Mouse (Mus musculus) thymus, adult 2 months (tissue): Measurements from ENCODE around the gene Erap1. TPM values are rescaled to one million over a fixed set of nuclear protein-coding genes. Genes with fewer than 3 reads are reported as not detected.
"Not testable (repeated sequence)": the region's sequence is repeated elsewhere in the genome, so short reads cannot be mapped to it uniquely, and the experiment has no call there.

Experiments used
- DNase-seq: peaks from one replicate; pipeline ENCODE4 v3.0.0; 2021
- H3K27ac ChIP-seq: fragments of 200-500 bp; 2 replicates; pipeline ENCODE4 v1.5.1; 2012; ENCODE audit warnings: low read length, control low read depth; ENCODE audit not compliant: control insufficient read depth, insufficient read depth
- H3K27me3 ChIP-seq: fragments of 200-500 bp; 2 replicates; pipeline ENCODE4 v1.6.1; 2012; ENCODE audit warnings: mild to moderate bottlenecking, low read length, moderate library complexity, mixed read lengths; ENCODE audit not compliant: control insufficient read depth, insufficient read depth
- H3K36me3 ChIP-seq: fragments of 200-500 bp; 2 replicates; pipeline ENCODE4 v1.6.1; 2012; ENCODE audit warnings: mild to moderate bottlenecking, low read length, moderate library complexity; ENCODE audit not compliant: control insufficient read depth, insufficient read depth
- H3K4me1 ChIP-seq: fragments of 200-500 bp; replicated peaks from 2 replicates; pipeline ENCODE4 v1.6.1; 2012; ENCODE audit warnings: low read length; ENCODE audit not compliant: control insufficient read depth, insufficient read depth
- H3K4me3 ChIP-seq: fragments of 200-500 bp; 2 replicates; pipeline ENCODE4 v1.5.1; 2012; ENCODE audit warnings: mild to moderate bottlenecking, low read length, control low read depth, moderate library complexity; ENCODE audit not compliant: control insufficient read depth, insufficient read depth
- CTCF ChIP-seq: fragments of 200-500 bp; IDR thresholded peaks from 2 replicates; pipeline ENCODE4 v1.5.1; 2012; ENCODE audit warnings: mild to moderate bottlenecking, control low read depth, low read length, moderate library complexity, borderline replicate concordance; ENCODE audit not compliant: control insufficient read depth, poor library complexity, insufficient read depth; ENCODE audit errors: extremely low read depth
- POLR2A ChIP-seq: fragments of 200-500 bp; IDR thresholded peaks from 2 replicates; pipeline ENCODE4 v1.6.1; 2012; ENCODE audit warnings: mild to moderate bottlenecking, low read length, control low read depth, moderate library complexity; ENCODE audit not compliant: control insufficient read depth, poor library complexity, insufficient read depth; ENCODE audit errors: extremely low read depth
- whole genome bisulfite sequencing: fragments of 180-500 bp; shearing (Covaris S2); methylation state at CpG from one replicate; pipeline ENCODE4 v1.1.7; 2018; 5-methylcytosine and 5-hydroxymethylcytosine counted together
- polyA plus RNA-seq: library from polyadenylated mRNA; depleted of rRNA; stranded (reverse); fragments of >200 nt; gene quantifications from 2 replicates; pipeline ENCODE4 v1.2.3, GENCODE M21; 2012; rRNA removed

Erap1 gene
- 22.8 and 29.3 TPM in 2 replicates for polyA plus RNA-seq

DNA sequence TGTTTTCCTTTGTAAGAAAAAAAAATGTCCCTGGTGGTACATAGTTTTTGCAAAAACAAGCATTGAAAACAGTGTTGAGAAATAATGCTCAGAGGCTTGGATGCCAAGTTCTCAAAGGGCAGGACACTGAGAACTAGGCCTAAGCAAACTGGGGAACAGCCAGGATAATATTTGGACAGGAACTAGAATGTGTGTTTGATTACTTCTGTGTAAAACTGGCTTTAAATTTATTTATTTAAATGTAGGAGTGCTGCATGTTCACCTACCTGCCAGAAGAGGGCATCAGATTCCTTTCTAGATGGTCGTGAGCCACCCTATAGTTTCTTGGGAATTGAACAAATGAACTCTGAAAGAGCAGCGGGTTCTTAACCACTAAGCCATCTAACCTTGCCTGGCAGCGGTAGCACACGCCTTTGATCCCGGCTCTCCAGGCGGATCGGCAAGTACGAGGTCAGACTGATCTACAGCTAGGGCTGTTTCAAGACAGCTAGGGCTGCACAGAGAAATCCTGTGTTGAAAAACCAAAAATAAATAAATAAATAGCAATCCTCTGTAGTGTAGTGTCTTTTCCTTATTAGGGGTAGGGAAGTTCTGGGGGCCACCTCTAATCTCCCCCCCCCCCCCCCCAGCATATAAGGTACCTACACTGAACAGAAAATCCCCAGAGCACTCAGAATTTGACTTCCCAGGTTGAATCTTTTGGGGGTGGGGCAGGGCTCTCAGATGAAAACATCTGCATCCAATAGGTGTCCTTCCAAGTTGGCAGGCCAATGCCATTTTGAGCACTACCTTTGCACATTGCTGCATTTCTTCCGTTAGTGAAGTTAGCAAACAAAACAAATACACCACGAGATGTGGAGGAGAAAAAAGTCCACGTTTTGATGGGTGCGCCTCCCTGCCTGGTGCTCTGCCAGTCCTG is at the start of gene Erap1:
TSS of gene Erap1 (plus strand) at position 776 of the 919 bp plus-strand sequence.
- TF ChIP-seq CTCF (no peak), POLR2A (no peak)
- under 1% methylated on average over 12 of the region's 12 CpGs for WGBS
- DNase-seq = peak; percentile 22

GRCm38 (mm10) chr13:74591401-74591821 is 48.0 kb upstream of the Erap1 start:
- H3K4me3 ChIP-seq, DNase-seq, H3K4me1 ChIP-seq, H3K27ac ChIP-seq, H3K36me3 ChIP-seq, H3K27me3 ChIP-seq: not testable (repeated sequence)
- 84% methylated on average over 12 of the region's 12 CpGs for WGBS

More for the DNA sequence above, at the start of gene Erap1:
- Histone ChIP-seq H3K27me3 (no peaks in the 10 kb centered on the region), H3K4me3 (peak within 1 kb of the TSS; percentile 75), H3K36me3 (no peaks in the 10 kb centered on the region), H3K4me1 (no peaks in the 10 kb centered on the region), H3K27ac (peak within 1 kb of the TSS; percentile 87)

DNA sequence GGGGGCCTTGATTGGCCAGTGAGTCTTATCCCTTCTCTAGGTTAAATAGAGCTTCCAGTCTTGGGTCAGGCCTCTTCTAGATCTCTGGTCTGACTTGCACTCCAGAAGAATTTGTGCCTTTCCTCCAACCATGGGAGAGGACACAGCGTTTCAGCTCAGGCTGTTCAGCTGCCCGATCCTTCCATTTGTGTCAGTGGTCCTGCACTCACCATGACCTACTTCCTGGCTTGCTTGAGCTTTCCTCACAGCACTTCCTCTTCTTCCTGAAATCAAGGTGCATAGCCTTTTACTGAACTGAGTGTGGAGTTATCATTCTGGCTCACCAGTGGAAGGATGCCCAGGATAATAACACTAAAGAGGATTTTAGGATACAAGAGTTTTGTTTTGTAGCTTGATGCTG is 47.5 kb upstream of the Erap1 start:
- DNase-seq, H3K27me3 ChIP-seq, H3K4me3 ChIP-seq, H3K27ac ChIP-seq, H3K36me3 ChIP-seq, H3K4me1 ChIP-seq: not testable (repeated sequence)
- 75% methylated on average over 2 of the region's 2 CpGs for WGBS

DNA sequence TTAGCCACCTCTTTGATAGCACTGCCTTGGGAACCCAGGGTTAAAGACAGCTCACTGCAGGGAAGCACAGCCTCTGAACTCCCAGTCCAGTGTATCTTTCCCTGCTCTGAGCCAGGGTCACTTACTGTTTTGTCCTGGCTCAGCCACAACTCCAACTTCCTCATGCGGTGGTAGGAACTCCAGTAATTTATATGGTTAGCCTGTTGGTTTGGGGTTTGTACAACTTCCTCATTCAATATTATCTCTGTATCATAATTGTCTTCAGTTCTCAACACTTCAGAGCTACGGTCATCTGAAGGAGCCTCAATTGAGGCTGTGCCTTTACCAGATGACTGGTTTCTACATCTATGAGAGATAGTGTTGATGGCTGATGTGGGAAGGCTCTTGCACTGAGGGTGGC is 42.3 kb upstream of the Erap1 start:
- H3K4me1 ChIP-seq, H3K36me3 ChIP-seq, H3K4me3 ChIP-seq, DNase-seq, H3K27ac ChIP-seq, H3K27me3 ChIP-seq: not testable (repeated sequence)
- 11% methylated on average over 2 of the region's 2 CpGs for WGBS

DNA sequence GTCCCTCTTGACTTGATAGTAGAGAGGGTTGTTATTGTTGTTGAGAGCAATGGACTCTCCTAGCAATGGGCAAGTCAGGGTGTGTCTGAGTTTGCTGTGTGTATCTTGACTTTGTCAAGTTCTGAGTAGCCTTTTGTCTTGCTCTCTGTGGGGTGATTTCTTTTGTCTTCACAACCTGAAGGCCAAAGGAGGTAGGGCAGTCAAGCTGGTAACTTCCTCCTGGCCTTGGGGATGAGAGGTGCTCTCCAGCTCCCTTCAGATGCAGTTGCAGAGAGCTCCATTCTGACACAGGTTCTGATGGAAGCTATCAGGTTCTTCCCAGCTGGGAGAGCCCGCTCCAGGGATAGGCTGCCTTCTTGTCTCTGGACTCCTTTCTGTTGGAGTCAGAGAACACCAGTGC is 37.6 kb upstream of the Erap1 start:
- 100% methylated on average over 1 of the region's 1 CpGs for WGBS
- not testable (repeated sequence) for H3K4me1 ChIP-seq, DNase-seq, H3K27me3 ChIP-seq, H3K36me3 ChIP-seq, H3K4me3 ChIP-seq, H3K27ac ChIP-seq

- WGBS = 21% methylated on average over 22 of the region's 22 CpGs
- H3K36me3 ChIP-seq, H3K27me3 ChIP-seq, H3K4me1 ChIP-seq: not testable (repeated sequence)
- peak overlapping the region; percentile 96 for H3K27ac ChIP-seq
- peak overlapping the region; percentile 64 for H3K4me3 ChIP-seq
- DNase-seq = peak; percentile 80
Observed at GRCm38 (mm10) chr13:74617163-74618019, 22.0 kb upstream of the Erap1 start.

GRCm38 (mm10) chr13:74632327-74632726 is 7.0 kb upstream of the Erap1 start:
- H3K4me3 ChIP-seq = no peak overlapping the region
- no peaks in the 10 kb centered on the region for H3K4me1 ChIP-seq
- no peak for DNase-seq
- no peaks in the 10 kb centered on the region for H3K36me3 ChIP-seq
- no peak overlapping the region for H3K27ac ChIP-seq
- H3K27me3 ChIP-seq = no peaks in the 10 kb centered on the region
- no peak for TF ChIP-seq POLR2A
- TF ChIP-seq CTCF = no peak
- 78% methylated on average over 1 of the region's 1 CpGs for WGBS
